Mouse (Mus musculus): ENCODE results near the gene Ckap2.

- TF ChIP-seq POLR2A (IDR thresholded peaks at IDR 0.05; ENCODE audit: low read depth, low read length) (no peak), CTCF (IDR thresholded peaks at IDR 0.05; ENCODE audit: borderline replicate concordance, insufficient read depth, low read length) (no peak)
Measured at GRCm38 (mm10) chr8:22141836-22142385, 43.7 kb downstream of the Ckap2 start.
